Mouse (Mus musculus): Measurements from ENCODE around the gene Fcho2. TPM values are rescaled to one million over a fixed set of nuclear protein-coding genes. Genes with fewer than 3 reads are reported as not detected.

Fcho2 gene
- total RNA-seq, 1 experiment, result 13.6 TPM

DNA sequence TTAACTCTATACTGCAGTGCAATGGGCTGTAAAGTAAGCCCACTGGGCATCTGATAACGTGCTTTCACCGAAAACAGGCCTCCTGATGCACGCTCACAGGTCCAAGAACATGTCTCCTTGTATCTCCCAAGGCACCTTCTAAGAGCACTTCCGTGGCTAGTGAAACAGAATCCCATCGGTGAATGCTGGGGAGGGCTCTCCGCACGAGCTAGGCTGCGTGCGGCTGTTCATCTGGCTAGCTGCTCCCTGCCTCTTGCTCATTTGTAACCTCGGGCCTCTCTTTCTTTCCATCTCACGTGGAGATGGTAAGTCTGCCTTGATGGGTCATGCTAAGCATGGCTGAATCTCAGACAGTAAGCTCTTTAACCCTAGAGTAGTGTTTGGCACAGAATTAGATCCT is 124.4 kb downstream of the Fcho2 start:
- H3K36me3 ChIP-seq (ENCODE audit: control insufficient read depth, insufficient read depth, low read length, poor library complexity, severe bottlenecking), result no peaks in the 10 kb centered on the region
- no peak overlapping the region for H3K4me3 ChIP-seq (ENCODE audit: insufficient read depth in 1 of 2, low read depth in 1 of 2, low read length in 2 of 2, poor library complexity in 1 of 2, severe bottlenecking in 1 of 2)
- no peak for DNase-seq (ENCODE audit: low read depth, low spot score)
- no peak overlapping the region for H3K9ac ChIP-seq (ENCODE audit: insufficient read depth, low read depth, low read length, poor library complexity, severe bottlenecking)
- in situ Hi-C loops (cut with MboI; ENCODE audit: low sequenced_read_pairs in 2 of 2, unreplicated experiment in 2 of 2), result no loop called here
- TF ChIP-seq ZC3H11A (IDR thresholded peaks at IDR 0.05; ENCODE audit: borderline replicate concordance, low read depth, low read length) (no peak), ZNF384 (IDR thresholded peaks at IDR 0.05; ENCODE audit: low read depth, low read length) (no peak), CHD2 (IDR thresholded peaks at IDR 0.05; ENCODE audit: low read depth, low read length) (no peak), MAFK (IDR thresholded peaks at IDR 0.05; ENCODE audit: insufficient read depth, low read depth, low read length) (no peak), HCFC1 (IDR thresholded peaks at IDR 0.05; ENCODE audit: borderline replicate concordance, insufficient read depth, low read length) (no peak)
- no peaks in the 10 kb centered on the region for H3K4me1 ChIP-seq (ENCODE audit: control insufficient read depth in 2 of 2, insufficient read depth in 2 of 2, low read length in 2 of 2, poor library complexity in 1 of 2)
- no peaks in the 10 kb centered on the region for H3K9me3 ChIP-seq (ENCODE audit: control insufficient read depth, insufficient read depth, low read depth, low read length)
- no peak overlapping the region for H3K27ac ChIP-seq (ENCODE audit: insufficient read depth, low read depth, low read length, poor library complexity, severe bottlenecking)

DNA sequence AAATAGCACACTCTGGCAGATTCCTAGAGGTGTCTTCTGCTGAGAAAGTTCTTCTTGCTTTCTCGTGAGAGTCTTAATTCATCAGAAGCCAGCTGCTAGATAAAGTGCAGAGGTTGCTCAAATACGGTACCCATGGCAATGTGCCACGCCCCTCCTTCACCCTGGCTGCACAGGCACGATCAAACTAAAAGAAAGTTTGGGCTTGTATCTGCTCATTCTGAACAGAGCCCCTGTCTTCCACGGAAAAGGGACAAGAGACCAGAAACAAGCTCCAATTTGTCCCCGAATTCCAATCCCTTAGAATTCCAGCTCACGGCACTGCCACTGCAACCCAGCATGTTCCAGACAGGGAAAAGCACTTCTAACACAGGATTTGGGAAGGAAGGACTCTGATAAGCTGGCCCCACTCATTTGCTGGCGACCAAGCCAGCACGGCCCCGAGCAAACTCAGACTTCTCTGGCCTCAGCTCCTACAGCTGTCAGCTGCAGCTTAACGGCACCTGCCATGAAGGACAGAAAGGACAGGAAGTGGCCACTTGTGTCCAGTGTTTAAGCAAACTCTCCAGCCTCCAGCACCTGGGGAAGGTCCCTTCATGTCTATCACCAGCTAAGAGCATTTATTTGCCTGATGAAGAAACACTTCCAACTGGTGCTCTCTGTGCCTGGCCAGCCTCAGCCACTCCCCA is 125.5 kb downstream of the Fcho2 start:
- in situ Hi-C loops (cut with MboI; ENCODE audit: low sequenced_read_pairs in 2 of 2, unreplicated experiment in 2 of 2), result no loop called here
- no peak for DNase-seq (ENCODE audit: low read depth, low spot score)
- no peak overlapping the region for H3K27ac ChIP-seq (ENCODE audit: insufficient read depth, low read depth, low read length, poor library complexity, severe bottlenecking)
- no peaks in the 10 kb centered on the region for H3K9me3 ChIP-seq (ENCODE audit: control insufficient read depth, insufficient read depth, low read depth, low read length)
- H3K36me3 ChIP-seq (ENCODE audit: control insufficient read depth, insufficient read depth, low read length, poor library complexity, severe bottlenecking), result no peaks in the 10 kb centered on the region
- H3K4me3 ChIP-seq (ENCODE audit: insufficient read depth in 1 of 2, low read depth in 1 of 2, low read length in 2 of 2, poor library complexity in 1 of 2, severe bottlenecking in 1 of 2), result no peak overlapping the region
- H3K4me1 ChIP-seq (ENCODE audit: control insufficient read depth in 2 of 2, insufficient read depth in 2 of 2, low read length in 2 of 2, poor library complexity in 1 of 2), result no peaks in the 10 kb centered on the region
- TF ChIP-seq MAFK (IDR thresholded peaks at IDR 0.05; ENCODE audit: insufficient read depth, low read depth, low read length), result no peak
- TF ChIP-seq CHD2 (IDR thresholded peaks at IDR 0.05; ENCODE audit: low read depth, low read length), result no peak
- H3K9ac ChIP-seq (ENCODE audit: insufficient read depth, low read depth, low read length, poor library complexity, severe bottlenecking), result no peak overlapping the region

DNA sequence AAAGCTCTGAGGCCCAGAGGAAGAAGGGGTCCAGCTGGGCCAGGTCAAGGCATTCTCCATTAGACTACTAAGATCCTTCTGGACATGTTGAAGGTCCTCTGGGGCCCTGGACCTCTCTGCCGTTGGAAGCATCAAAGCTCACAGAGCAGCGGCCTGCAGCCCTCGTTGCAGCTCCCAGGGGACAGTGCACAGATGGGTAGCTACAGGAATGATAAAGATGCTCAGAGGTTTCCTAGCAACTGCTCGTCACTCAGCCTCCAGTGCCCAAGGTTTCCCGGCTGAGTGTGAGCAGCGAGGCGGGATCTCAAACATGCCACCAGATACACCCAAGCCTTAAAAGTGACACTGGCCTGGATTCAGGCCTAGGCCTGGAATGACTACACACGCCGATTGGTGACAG is 127.3 kb downstream of the Fcho2 start:
- Histone ChIP-seq H3K36me3 (ENCODE audit: control insufficient read depth, insufficient read depth, low read length, poor library complexity, severe bottlenecking) (no peaks in the 10 kb centered on the region), H3K9me3 (ENCODE audit: control insufficient read depth, insufficient read depth, low read depth, low read length) (no peaks in the 10 kb centered on the region), H3K4me3 (ENCODE audit: insufficient read depth in 1 of 2, low read depth in 1 of 2, low read length in 2 of 2, poor library complexity in 1 of 2, severe bottlenecking in 1 of 2) (no peak overlapping the region), H3K9ac (ENCODE audit: insufficient read depth, low read depth, low read length, poor library complexity, severe bottlenecking) (no peak overlapping the region), H3K27ac (ENCODE audit: insufficient read depth, low read depth, low read length, poor library complexity, severe bottlenecking) (no peak overlapping the region; the same call in 1 of the 2 replicates), H3K4me1 (ENCODE audit: control insufficient read depth in 2 of 2, insufficient read depth in 2 of 2, low read length in 2 of 2, poor library complexity in 1 of 2) (no peaks in the 10 kb centered on the region)
- in situ Hi-C loops (cut with MboI; ENCODE audit: low sequenced_read_pairs in 2 of 2, unreplicated experiment in 2 of 2), result no loop called here
- TF ChIP-seq ZC3H11A (IDR thresholded peaks at IDR 0.05; ENCODE audit: borderline replicate concordance, low read depth, low read length), result no peak
- no peak for TF ChIP-seq MAFK (IDR thresholded peaks at IDR 0.05; ENCODE audit: insufficient read depth, low read depth, low read length)
- no peak for TF ChIP-seq ZNF384 (IDR thresholded peaks at IDR 0.05; ENCODE audit: low read depth, low read length)
- TF ChIP-seq HCFC1 (IDR thresholded peaks at IDR 0.05; ENCODE audit: borderline replicate concordance, insufficient read depth, low read length), result no peak
- TF ChIP-seq CHD2 (IDR thresholded peaks at IDR 0.05; ENCODE audit: low read depth, low read length), result no peak
- DNase-seq (ENCODE audit: low read depth, low spot score), result no peak

DNA sequence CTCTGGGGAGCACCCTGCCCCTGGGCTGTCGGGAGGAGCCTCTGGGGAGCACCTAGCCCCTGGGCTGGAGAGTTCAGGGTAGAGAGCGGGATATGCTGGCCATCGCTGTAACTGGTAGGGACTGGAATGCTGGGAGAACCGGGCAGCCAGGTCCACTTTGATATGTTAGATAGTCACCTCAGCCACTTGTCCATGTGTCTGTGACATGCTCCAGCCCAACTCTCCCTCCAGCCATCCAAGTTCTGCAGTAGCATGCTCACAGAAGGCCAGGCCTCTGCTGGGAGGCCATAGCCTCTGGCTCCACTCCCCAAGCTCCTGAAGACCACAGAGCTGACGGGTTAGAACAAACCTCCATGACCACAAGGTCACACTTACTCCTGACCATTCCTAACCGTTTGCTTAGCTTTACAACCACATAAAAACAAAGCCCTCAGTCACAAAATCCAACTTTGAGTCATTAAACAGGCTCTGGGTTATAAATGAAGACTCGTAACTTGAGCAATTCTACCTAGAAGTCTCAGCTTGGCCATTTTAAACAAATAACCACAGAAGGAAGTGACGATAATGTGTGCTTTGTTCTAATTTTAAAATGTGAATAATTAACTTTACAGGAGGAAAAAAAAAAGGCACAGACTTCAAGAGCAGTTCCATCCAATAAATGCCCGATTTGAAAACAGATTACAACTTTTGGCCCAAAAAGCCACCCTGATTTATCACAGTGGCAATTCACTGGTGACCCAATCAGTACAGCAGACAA is 130.9 kb downstream of the Fcho2 start:
- Histone ChIP-seq H3K36me3 (ENCODE audit: control insufficient read depth, insufficient read depth, low read length, poor library complexity, severe bottlenecking) (no peaks in the 10 kb centered on the region), H3K9ac (ENCODE audit: insufficient read depth, low read depth, low read length, poor library complexity, severe bottlenecking) (no peak overlapping the region), H3K4me3 (ENCODE audit: insufficient read depth in 1 of 2, low read depth in 1 of 2, low read length in 2 of 2, poor library complexity in 1 of 2, severe bottlenecking in 1 of 2) (no peak overlapping the region), H3K4me1 (ENCODE audit: control insufficient read depth in 2 of 2, insufficient read depth in 2 of 2, low read length in 2 of 2, poor library complexity in 1 of 2) (no peaks in the 10 kb centered on the region), H3K27ac (ENCODE audit: insufficient read depth, low read depth, low read length, poor library complexity, severe bottlenecking) (no peak overlapping the region), H3K9me3 (ENCODE audit: control insufficient read depth, insufficient read depth, low read depth, low read length) (no peaks in the 10 kb centered on the region)
- no peak for DNase-seq (ENCODE audit: low read depth, low spot score)
- in situ Hi-C loops (cut with MboI; ENCODE audit: low sequenced_read_pairs in 2 of 2, unreplicated experiment in 2 of 2), result no loop called here
- no peak for TF ChIP-seq ZC3H11A (IDR thresholded peaks at IDR 0.05; ENCODE audit: borderline replicate concordance, low read depth, low read length)

DNA sequence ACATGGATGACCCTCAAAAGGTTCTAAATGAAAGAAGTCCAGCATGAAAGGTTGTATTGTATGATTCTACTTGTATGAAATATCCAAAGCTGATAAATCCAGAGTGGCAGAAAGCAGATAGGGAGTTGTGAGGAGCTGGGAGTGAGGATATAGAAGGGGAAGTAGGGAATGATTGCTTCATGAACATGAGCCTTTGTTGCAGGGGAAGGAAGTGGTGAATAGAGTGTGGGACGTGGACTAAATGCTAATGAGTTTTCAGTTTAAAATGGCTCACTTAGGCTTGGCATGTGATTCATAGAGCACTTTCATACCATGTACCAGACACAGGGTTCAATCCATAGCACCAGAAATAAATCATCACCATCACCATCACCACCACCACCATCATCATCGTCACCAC is 131.8 kb downstream of the Fcho2 start:
- Histone ChIP-seq H3K27ac (ENCODE audit: insufficient read depth, low read depth, low read length, poor library complexity, severe bottlenecking) (no peak overlapping the region), H3K4me3 (ENCODE audit: insufficient read depth in 1 of 2, low read depth in 1 of 2, low read length in 2 of 2, poor library complexity in 1 of 2, severe bottlenecking in 1 of 2) (no peak overlapping the region), H3K4me1 (ENCODE audit: control insufficient read depth in 2 of 2, insufficient read depth in 2 of 2, low read length in 2 of 2, poor library complexity in 1 of 2) (no peaks in the 10 kb centered on the region), H3K36me3 (ENCODE audit: control insufficient read depth, insufficient read depth, low read length, poor library complexity, severe bottlenecking) (no peaks in the 10 kb centered on the region), H3K9me3 (ENCODE audit: control insufficient read depth, insufficient read depth, low read depth, low read length) (no peaks in the 10 kb centered on the region), H3K9ac (ENCODE audit: insufficient read depth, low read depth, low read length, poor library complexity, severe bottlenecking) (no peak overlapping the region)
- TF ChIP-seq CHD2 (IDR thresholded peaks at IDR 0.05; ENCODE audit: low read depth, low read length) (no peak), ZC3H11A (IDR thresholded peaks at IDR 0.05; ENCODE audit: borderline replicate concordance, low read depth, low read length) (no peak), ZNF384 (IDR thresholded peaks at IDR 0.05; ENCODE audit: low read depth, low read length) (no peak), HCFC1 (IDR thresholded peaks at IDR 0.05; ENCODE audit: borderline replicate concordance, insufficient read depth, low read length) (no peak), MAFK (IDR thresholded peaks at IDR 0.05; ENCODE audit: insufficient read depth, low read depth, low read length) (no peak)
- no peak for DNase-seq (ENCODE audit: low read depth, low spot score)
- in situ Hi-C loops (cut with MboI; ENCODE audit: low sequenced_read_pairs in 2 of 2, unreplicated experiment in 2 of 2), result no loop called here

All from ES-E14 (cell line).